Mouse (Mus musculus) spleen, adult 18-20 months (tissue): ENCODE data around the gene Fam50a.

Experiments used
- DNase-seq, 2 experiments: peaks; one replicate each; pipeline ENCODE4 v3.0.0; 2022; ENCODE audit warnings: mixed read lengths in 2 of 2

Gene Fam50a

DNA sequence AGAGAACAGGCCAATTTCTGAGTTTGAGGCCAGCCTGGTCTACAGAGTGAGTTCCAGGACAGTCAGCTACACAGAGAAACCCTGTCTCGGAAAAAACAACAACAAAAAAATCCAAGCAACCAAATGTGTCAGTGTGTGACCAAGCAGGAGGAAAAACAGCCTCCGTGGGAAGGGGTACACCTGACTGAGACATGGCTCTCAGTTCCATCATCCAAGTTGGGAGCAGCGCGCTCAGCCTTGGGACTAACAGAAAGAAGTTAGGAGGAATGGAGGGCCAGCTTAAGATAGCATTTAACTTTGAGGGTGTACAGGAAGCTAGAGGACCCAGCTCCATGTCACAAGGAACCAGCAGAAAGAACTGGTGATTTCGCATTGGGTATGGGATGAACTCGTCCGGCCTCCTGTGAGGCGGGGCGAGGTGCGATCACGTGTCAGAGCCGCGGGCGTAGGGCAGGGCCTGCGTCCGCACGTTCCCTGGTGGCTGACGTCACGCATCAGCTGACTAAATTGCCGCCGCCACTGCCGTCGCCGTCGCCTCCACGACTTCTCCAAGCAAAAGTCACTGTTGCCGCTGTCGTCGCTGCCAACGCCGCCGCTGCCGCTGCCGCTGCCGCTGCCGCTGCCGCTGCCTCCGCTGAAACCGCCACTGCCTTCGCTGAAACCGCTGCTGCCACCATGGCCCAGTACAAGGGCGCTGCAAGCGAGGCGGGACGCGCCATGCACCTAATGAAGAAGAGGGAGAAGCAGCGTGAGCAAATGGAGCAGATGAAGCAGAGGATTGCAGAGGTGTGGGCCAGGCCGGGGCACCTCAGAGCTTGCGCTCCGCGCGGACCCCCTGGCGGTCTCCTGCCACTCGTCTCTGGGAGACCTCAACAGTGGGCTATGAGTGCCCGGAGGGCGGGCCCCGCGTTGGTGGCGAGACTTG is at the start of gene Fam50a:
Gene Fam50a (plus strand): TSS at position 494 of the 925 bp plus-strand sequence.
- DNase-seq: peak; percentile 78 to 81

DNA sequence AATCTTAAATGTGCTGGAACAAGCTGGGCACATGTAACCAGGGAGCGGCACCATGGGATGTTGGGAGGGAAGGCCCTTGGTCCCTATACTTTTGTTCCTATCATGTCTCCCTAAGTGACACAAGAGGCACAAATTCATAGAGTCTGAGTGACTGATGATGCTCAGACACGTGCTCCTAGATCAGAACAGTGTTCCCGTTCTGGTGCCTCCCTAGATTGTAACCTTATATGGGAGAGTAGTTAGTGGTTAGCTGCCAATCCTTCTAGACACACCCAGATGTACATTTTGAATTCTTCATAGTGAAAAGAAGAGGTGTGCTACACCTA is 43.1 kb upstream of the Fam50a start:
- DNase-seq: no peak

DNA sequence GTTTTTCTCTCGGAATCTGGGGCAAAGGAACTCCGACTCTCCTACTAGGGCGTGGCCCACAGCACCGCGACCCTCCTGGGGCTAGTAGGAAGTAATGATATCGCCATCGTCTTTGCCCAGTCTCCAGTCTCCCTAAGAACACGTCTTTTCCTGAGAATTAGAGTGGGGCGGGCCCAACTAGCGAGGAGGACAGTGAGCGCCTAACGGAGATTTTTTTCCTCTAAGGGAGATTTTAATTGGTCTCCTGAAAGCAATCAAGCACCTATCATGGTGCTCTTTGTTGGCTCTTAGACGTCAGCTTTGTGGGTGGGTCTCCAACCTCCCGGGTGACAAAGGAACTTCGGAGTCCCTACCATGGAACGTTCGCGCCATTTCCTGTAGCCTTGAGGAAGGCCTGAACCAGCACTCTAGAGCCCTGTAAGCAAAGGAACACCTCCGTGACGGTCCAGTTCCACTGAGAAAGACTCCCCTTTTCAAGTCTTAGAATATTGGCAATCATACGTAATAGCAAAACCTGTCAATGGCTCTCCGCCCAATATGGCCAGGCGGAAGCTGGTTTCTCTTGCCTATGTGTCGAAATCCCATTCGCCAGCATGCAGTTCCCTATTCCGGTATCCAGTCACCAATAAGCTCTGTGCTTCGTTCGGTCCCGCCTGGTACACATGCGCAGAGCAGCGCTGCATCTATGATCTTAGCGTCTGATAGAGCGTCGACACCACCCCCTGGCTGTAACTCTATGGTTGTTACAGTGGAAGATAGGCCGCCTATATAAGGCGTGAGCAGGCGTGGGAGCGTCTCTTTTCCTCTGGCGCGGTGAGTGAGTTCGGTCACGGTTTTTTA is 42.6 kb upstream of the Fam50a start, which contains the start of gene Rpl10:
Gene Rpl10 (plus strand): TSS at position 751 of the 840 bp plus-strand sequence.
- DNase-seq: peak; percentile 72 to 84

DNA sequence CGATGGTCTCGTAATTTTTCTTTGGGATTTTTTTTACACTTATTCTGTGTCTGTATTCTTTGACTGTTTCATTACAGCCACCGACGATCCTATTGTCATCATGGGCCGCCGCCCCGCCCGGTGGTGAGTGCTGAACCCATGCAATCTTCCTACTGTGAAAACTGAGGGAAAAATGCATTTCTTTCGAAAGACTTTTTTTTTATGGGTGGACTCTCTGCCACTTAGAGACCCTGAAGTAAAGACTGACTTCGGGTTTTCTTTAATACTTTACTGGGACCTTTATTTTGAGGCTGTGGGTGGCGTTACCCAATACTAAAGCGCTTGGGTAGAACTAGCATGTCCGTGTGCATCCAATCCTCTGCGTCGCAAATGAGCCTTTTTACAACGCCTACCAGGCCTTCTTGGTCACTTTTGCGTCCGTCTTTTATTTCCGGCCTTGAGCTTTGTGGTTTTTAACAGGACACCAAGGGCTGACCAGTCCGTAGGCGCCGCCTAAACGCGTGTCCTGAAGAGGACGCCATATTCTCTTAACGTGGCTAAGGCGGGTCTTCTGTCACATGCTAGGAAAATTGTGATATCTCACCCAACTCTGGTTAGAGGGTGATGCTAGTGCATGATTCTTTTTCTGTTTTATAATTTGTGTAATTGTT is 41.8 kb upstream of the Fam50a start:
- DNase-seq: peak in 1 of 2 experiments; percentile 13

DNA sequence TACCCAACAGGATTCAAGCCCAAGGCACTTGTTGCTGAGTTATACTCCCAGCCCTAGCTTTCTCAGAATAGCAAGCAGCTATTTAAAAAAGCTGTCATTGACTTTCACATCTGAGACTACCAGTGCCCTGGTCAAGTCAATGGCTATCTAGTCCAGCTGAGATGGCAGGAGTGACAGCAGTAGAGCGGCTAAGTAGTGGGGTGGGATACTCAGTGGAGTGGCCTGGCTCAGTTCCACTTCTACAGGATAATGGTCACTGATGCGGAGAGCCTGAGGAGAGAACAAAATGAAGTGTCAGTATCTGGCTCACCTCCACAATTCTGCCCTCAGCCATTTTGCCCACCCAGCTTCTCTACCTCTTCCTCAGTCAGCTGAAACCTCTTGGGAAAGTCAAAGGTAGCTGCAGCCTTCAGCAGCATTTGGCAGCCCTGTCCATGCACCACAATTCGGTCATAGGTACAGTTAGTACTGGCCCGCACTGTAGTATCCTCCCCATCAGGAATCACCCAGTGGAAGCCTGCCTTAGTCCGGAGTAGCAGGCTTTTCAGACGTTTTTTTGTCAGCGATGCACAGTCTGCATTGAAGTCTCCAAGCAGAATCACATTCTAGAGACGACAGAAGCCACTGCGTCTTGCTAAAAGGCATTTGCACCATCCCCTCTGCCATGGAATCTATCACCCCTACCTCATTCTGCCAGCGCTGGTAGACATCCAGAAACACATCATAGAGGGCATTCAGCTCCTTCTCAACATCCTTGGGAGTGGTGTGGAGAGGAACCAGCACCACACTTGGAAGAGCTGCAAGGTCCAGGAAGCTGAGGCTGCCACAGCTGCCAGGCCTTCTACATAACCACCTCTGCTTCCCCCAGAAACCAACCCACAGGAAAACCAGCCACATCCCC is 39.2 kb upstream of the Fam50a start:
- DNase-seq: no peak

DNA sequence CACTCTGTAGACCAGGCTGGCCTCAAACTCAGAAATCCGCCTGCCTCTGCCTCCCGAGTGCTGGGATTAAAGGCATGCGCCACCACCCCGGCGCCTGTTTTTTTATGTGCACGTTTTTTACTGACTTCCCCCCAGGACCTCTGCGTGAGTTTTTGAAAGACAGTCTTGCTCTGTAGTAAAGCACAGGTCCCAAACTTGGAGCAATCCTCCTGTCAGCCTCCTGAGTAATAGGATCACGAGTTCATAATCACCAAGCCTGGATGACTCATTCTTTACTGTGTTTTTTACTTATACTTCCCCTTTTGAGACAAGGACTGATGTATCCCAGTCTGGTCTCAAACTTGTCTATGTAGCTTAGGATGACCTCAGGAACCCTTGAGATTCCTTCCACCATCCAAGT is 34.9 kb upstream of the Fam50a start:
- DNase-seq: no peak

DNA sequence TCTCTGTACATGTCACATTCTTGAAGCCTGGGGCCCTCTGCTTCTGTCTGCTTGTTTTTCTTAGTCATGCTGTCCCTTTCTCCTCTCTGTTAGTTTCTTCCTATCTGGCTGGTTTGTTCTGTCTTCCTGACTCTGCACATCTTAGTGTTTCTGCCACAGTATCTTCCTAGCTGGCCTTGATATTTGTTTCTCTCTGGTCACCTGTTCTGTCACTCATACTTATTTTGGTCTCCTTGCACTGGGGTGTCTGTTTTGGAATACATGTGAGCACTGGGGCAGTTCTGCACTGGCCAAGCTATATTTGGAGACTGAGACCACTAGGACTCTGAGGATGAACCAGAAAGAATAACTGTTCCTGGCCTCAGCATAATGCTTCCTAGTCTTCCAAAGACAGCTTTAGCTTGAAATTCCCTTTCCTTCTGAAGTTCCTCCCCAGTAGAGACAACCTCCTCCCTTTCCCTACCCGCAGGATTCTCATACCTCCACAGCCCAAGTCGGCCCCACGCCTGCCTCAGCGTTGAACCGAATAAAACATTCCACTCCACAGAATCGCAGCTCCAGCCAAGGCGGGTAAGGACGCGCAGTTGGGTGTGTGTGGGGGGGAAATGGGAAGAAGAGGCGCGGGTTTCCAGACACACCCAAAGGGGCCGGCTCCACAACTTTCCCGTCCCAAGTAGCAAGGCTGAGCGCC is 31.6 kb upstream of the Fam50a start:
- DNase-seq: no peak

DNA sequence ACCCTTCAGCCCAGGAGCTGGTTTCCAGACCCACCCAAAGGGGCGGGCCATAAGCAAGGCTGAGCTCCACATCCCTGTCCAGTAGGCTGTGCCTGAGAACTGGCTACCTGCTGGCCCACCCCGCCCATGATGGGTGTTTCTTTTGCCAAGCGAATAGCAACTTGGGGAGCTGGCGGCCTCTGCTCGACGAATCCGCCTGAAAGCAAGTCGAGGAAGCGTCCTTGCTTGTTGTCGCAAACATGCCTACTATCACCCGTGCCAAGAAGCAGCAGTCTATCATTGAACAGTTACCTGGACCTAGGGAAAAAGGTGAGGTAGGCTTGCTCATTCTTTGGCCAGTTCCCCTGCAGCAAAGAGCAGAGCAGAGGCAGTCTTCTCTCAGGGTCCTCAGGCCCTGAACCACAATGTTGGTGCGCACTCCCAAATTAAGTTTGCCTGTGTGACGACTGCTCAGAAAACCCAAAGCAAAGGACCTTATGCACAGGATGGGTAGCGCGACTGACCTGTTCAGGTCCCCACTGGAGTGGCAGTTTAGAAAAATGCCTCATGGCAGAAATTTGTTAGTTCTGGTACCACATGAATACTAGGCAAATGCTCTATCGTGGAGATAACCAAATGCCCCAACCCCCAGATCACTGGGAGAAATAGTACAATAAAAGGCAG is 31.0 kb upstream of the Fam50a start, which contains the start of the genes Taz and Dnase1l1:
Gene Taz (plus strand): TSS at position 181 of the 663 bp plus-strand sequence.
Gene Dnase1l1 (minus strand): TSS at position 606 of the 663 bp plus-strand sequence.
- peak; percentile 49 to 66 for DNase-seq

DNA sequence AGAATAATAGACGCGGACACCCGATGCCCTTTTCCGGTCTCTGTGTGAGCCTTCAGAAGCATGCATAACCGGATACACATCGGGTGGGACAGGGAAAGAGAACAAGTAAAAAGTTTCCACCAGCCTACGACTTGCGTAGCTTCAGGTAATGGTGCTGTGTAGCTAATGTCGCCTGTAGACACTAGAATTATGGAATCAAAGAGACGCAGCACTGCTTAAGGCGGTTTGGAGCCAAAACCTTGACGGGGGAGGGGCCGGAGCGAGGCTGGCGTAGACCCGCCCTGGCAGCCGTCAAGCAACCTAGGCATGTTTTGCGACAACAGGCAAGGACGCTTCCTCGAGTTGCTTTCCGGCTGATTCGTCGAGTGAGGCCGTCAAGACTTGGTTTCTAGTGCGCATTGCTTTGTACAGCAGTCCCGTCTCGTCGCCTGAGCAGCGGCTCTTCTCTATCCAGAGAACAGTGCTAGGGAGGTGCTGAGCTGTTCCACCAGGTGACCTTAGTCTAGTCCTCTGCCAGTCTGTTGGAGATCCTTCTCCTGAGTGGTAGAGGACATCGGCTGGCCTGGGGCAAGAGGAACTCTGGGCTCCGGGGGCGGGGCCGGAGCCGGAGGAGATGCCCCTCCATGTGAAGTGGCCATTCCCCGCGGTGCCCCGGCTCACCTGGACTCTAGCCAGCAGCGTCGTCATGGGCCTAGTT is 30.3 kb upstream of the Fam50a start:
- DNase-seq: peak; percentile 69 to 79

DNA sequence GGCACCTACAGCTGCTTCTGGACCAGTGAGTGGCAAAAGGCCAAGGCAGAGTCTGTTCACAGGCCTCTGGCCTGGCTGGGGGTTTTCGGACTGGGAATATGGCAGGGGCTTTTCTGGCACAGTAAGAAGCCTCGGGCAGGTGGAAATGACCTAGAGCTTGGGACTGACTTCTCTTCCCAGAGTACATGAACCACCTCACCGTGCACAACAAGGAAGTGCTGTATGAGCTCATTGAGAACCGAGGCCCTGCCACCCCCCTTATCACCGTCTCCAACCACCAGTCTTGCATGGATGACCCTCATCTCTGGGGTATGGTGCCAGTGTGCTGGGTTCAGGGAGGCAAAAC is 29.8 kb upstream of the Fam50a start:
- no peak for DNase-seq

DNA sequence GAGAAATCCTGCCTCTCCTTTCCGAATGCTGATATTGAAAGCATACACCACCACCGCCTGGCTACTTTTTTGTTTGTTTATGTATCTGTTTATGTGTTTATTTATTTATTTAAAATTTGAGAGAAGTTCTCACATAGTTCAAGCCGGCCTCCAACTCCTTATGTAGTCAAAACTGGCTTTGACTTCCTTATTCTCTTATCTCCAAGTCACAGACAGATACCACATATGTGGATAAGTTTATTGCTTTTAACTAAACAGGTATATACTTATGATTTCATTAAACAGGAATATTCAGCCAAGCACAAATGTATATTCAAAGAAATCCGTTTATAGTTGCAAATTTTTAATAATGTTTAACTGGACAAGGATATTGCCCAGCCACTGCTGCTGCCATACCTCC is 19.4 kb upstream of the Fam50a start:
- no peak for DNase-seq

DNA sequence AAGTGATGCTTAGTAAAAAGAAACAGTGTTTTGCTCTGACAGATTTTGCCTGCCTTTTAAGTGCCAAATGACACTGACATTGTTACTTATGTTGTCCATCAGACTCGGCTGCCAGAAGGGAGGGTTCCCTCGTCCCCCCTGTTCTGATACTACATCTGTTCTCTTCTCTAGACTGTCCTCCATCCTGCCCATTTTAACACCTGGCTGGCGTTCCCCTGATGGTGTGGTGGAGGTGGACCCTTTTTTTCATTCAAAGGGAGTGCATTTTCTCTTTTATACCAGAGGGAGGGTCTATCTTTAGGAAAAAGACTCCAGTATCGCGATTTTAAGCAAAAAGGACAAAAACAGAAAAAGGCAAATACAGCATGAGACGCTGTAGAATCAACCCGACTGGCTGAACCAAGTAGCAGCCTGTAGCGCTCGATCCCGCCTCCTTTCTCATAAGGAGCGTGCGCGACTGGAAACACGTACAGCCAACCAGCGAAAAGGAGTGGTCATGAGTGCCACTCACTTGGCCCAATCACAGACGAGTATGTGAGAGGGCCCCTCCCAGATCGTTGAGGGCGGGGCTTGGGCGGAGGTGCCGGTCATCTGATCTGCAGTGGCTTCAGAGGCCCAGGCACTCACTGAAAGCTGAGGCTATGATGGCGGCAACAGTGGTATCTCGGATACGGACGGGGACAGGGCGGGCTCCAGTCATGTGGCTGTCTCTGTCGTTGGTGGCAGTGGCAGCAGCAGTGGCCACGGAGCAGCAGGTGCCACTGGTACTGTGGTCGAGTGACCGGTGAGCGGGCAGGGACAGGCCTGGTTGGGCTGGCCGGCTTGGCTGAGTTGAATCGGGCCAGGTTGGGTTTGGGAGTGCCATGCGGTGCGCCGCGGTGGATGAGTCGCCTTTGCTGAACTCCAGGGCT is 16.0 kb upstream of the Fam50a start, which contains the start of gene Atp6ap1:
Gene Atp6ap1 (plus strand): TSS at position 560 of the 911 bp plus-strand sequence.
- peak; percentile 87 to 90 for DNase-seq

DNA sequence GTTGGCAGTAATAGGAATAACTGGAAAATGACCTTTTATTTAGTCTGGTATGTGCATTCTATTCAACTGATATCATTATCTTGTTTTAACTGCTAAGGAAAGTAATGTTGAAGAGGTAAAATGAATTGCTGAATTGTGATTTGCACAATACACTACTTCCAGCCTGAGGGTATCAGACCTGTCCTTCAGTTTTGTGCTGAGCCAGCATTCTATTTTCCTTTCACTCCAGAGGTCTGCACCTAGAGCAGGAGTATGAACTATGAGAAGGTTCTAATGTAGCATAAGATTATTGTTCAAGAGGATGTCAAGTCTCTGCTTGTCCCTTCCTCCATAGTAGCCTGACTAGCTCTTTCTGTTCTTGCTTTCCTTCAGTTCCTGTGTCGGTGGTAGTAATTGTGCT is 14.5 kb upstream of the Fam50a start:
- no peak for DNase-seq

DNA sequence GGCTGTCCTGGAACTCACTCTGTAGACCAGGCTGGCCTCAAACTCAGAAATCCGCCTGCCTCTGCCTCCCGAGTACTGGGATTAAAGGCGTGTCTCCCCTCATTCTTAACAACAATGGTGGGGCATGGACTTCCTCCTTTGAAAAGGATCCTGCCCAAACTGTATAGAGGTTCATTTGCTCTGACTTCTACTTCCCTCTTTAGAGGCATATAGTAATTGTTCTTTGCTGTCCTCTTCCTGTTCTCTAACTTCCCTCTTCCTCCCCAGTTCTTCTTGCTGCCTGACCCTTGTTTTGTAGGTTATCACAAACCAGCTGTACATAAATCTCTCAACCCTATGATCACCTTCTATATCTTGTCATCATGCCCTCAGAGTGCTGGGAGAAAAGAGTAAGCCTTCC is 13.1 kb upstream of the Fam50a start:
- no peak for DNase-seq

DNA sequence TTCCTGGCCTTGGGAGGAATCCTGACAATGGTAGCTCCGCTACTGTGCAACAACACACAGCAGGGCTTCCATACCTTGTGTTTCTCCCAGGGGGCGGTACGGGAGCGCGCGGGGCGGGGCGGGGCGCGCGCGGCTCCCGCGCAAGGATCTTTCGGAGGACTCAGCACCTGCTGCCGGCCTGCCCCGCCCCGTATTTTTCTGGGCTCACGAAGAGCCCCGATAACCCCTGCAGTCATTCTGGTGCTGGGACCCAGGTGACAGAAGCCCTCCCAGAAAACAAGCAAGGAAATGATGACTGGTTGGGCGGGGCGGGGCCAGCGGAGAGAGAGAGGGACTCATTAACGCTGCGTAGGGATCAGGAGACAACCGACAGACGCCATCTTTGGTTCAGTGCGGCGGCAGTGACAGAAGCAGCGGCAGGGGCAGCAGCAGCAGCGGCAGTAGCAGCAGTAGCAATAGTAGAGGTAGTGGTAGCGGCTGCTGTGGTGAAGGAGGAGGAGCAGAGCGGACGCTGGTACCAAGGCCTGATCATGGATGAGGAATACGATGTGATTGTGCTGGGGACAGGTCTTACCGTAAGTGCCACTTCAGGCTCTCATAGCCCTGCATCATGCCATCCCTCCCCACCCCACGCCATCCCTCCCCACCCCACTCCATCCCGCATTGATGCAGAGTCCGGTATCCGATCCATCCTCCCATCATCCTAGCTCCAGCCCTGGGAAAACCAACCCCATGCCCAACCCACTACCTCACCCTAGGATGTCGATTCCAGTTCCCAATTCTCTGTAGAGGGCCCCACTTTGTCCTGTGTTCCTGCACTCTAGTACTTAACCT is 7.7 kb upstream of the Fam50a start, which contains the start of gene Gdi1:
Gene Gdi1 (plus strand): TSS at position 132 of the 834 bp plus-strand sequence.
- DNase-seq: peak; percentile 57 to 70

DNA sequence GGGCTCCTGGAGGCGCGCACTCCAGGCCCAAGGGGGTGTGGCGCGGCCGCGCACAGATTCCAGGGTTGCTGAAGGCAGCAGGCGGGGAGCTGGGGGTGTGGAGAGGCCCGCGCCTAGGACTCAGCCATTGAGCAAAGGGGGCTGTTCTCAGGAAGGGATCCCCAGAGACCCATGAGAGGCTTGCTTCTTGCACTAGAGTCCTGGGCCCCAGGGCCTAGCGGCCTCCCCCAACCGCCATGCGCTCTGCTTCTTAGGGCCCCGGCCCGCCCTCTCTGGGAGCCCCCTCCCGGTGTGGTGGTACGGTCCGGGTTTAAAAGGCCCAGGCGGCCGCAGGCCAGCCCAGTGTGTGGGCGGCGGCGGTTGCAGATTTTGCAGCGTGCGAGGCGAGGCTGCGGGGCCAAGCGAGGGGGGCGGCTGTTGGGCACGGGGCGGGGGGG is 15.9 kb downstream of the Fam50a start, which contains the start of gene Plxna3:
Gene Plxna3 (plus strand): TSS at position 342 of the 437 bp plus-strand sequence.
- DNase-seq: peak; percentile 45 to 59

DNA sequence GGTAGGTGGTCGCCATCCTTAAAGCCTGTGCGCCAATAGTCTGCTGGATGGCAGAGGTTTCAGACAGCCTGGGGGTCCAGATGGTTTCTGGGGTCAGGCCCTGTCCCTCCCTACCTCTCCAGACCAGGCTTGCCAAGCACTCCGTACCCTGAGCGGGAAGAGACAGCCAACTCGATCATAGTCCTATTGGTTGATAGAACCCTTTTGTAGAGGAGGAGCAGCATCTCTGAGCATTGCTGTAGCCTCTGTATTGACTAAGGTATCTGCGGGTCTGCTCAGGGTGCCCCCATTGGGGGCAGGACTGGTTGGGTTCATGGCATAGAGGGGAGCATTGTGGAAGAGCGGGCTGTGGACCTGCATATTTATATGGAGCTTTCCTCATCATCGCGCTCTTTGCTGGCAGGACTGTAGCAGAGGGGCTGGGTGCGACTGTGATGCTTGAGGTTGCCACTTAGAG is 16.4 kb downstream of the Fam50a start:
- no peak for DNase-seq
